Mouse (Mus musculus) kidney, postnatal 0 days (tissue): Measurements from ENCODE around the gene Hist1h4c. TPM values are rescaled to one million over a fixed set of nuclear protein-coding genes. Genes with fewer than 3 reads are reported as not detected.

Experiments
- ATAC-seq: fragments of 200-750 bp; cut with Nextera tagmentation; replicated peaks from 2 replicates; pipeline ENCODE4 v1.8.0; 2017; ENCODE audit warnings: low read depth, moderate number of reproducible peaks, moderate TSS enrichment, moderate library complexity; ENCODE audit not compliant: low FRiP score
- DNase-seq: peaks from one replicate; pipeline ENCODE4 v3.0.0-alpha.2; 2016; ENCODE audit warnings: low spot score
- H3K27ac ChIP-seq: fragments of 300-500 bp; sonication (generic); 2 replicates; pipeline ENCODE4 v1.5.1; 2014; ENCODE audit warnings: mild to moderate bottlenecking
- H3K27me3 ChIP-seq: fragments of 300-500 bp; sonication (generic); 2 replicates; pipeline ENCODE4 v1.6.1; 2014; ENCODE audit warnings: low read length, mixed read lengths; ENCODE audit not compliant: insufficient read depth
- H3K36me3 ChIP-seq: fragments of 300-500 bp; sonication (generic); 2 replicates; pipeline ENCODE4 v1.6.1; 2014; ENCODE audit warnings: low read length, mixed read lengths; ENCODE audit not compliant: insufficient read depth
- H3K4me1 ChIP-seq: fragments of 300-500 bp; sonication (generic); replicated peaks from 2 replicates; pipeline ENCODE4 v1.6.1; 2014; ENCODE audit warnings: antibody characterized with exemption, low read length, mixed read lengths; ENCODE audit not compliant: insufficient read depth
- H3K4me2 ChIP-seq: fragments of 300-500 bp; sonication (generic); 2 replicates; pipeline ENCODE4 v1.6.1; 2014; ENCODE audit warnings: mild to moderate bottlenecking, low read length, moderate library complexity, mixed read lengths
- H3K4me3 ChIP-seq: fragments of 300-500 bp; sonication (generic); replicated peaks from 2 replicates; pipeline ENCODE4 v1.5.1; 2014; ENCODE audit warnings: low read depth, low read length
- H3K9ac ChIP-seq: fragments of 300-500 bp; sonication (generic); 2 replicates; pipeline ENCODE4 v1.6.1; 2014; ENCODE audit warnings: low read depth, low read length
- H3K9me3 ChIP-seq: fragments of 300-500 bp; sonication (generic); replicated peaks from 2 replicates; pipeline ENCODE4 v1.6.1; 2016; ENCODE audit warnings: low read length, inconsistent platforms, mixed read lengths
- CTCF ChIP-seq: IDR thresholded peaks from 2 replicates; pipeline ENCODE4 v1.5.1; 2016; ENCODE audit warnings: antibody characterized with exemption, low read depth, mild to moderate bottlenecking, moderate library complexity
- WGBS: fragments of 180-500 bp; shearing (Covaris S2); extraction: QIAGEN DNeasy Blood & Tissue Kit; methylation state at CpG from one replicate; pipeline ENCODE4 v1.1.7; 2014; 5-methylcytosine and 5-hydroxymethylcytosine counted together
- polyA plus RNA-seq: library from polyadenylated mRNA; unstranded; fragments of >200 nt; fragmentation: Nextera tagmentation; extraction: Ambion mirVana; gene quantifications from 2 replicates; pipeline ENCODE4 v1.2.1, GENCODE M21; 2015

Hist1h4c gene
- polyA plus RNA-seq, 1 experiment from 2014 or later, result 7.4 TPM

GRCm38 (mm10) chr13:23739922-23740252 lies 41.6 kb upstream of the Hist1h4c start:
- Histone ChIP-seq H3K27ac (peak overlapping the region; percentile 99), H3K4me2 (peak overlapping the region; percentile 90), H3K27me3 (no peaks in the 10 kb centered on the region), H3K9ac (peak overlapping the region; percentile 92), H3K4me1 (no peaks in the 10 kb centered on the region), H3K9me3 (no peaks in the 10 kb centered on the region), H3K36me3 (no peaks in the 10 kb centered on the region), H3K4me3 (peak overlapping the region; percentile 68)
- ATAC-seq, result no peak; the same call in 1 of the 2 replicates
- TF ChIP-seq CTCF, result no peak
- 1% methylated on average over 14 of the region's 14 CpGs for WGBS
- no peak for DNase-seq

DNA sequence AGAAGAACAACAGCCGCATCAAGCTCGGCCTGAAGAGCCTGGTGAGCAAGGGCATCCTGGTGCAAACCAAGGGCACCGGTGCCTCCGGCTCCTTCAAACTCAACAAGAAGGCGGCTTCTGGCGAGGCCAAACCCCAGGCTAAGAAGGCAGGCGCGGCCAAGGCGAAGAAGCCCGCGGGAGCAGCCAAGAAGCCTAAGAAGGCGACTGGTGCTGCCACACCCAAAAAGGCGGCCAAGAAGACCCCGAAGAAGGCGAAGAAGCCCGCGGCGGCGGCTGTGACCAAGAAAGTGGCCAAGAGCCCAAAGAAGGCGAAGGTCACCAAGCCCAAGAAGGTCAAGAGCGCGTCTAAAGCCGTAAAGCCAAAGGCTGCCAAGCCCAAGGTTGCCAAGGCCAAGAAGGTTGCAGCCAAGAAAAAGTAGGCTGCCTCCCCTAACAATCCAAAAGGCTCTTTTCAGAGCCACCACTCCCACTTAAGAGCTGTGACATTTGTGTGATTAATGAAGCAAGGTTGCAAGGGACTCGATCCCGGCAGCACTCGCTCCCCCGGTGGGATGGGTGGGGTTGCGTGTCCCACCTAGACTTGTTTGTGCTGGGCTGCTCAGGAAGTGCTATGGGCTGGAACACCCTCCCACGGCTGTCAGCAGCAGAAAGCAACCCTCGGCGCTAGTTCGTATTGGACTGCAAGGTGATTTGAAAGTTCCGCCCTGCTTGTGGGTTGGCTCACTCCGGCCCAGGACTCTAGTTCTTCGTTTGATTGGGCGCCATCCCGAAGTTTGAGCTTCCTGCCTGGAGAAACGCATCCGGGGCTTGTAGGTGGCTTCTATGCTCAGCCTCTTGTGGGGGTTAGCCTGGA lies 41.0 kb upstream of the Hist1h4c start:
- peak; percentile 86 for ATAC-seq
- Histone ChIP-seq H3K4me2 (peak overlapping the region; percentile 90), H3K27ac (peak overlapping the region; percentile 99), H3K4me1 (no peaks in the 10 kb centered on the region), H3K9me3 (no peaks in the 10 kb centered on the region), H3K4me3 (peak overlapping the region; percentile 68), H3K27me3 (no peaks in the 10 kb centered on the region), H3K9ac (peak overlapping the region; percentile 92), H3K36me3 (no peaks in the 10 kb centered on the region)
- peak; percentile 99 for DNase-seq
- WGBS, result 0% methylated on average over 39 of the region's 39 CpGs
- TF ChIP-seq CTCF, result no peak

DNA sequence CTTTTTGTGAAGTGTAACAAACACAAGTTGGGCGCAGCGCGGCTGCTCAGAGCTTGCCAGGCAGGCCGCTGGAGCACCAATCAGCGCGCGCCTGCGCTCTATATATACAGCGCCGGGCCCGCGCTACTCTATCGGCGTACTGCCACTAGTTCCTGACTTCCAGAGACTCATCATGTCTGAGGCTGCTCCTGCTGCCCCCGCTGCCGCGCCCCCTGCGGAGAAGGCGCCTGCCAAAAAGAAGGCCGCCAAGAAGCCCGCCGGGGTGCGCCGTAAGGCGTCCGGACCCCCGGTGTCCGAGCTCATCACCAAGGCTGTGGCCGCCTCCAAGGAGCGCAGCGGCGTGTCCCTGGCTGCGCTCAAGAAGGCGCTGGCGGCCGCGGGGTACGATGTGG lies 40.4 kb upstream of the Hist1h4c start, which contains the start of gene Hist1h1c:
Hist1h1c (plus strand) TSS at position 132 of the 392 bp plus-strand sequence.
- WGBS, result under 1% methylated on average over 29 of the region's 38 CpGs
- peak; percentile 29; the same call in 1 of the 2 replicates for TF ChIP-seq CTCF

DNA sequence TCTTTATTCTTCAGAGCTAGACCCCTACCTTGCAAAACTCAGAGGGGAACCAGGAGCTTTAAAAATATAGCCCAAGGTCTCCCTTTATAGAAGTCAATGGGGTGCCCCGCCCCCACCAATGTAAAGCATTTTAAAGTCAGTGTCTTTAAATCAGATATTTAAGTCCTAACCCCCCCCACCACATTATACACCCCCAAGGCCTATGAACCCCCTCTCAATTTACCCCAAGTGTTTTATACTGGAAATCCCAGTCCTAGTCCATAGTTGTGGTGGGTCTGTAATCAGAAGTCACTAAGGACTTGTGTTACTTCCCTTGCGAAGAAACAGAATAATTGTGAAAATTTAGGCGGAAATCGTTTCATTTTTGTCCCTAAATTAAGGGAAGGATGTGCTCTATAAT lies 39.8 kb upstream of the Hist1h4c start:
- Histone ChIP-seq H3K27ac (peak overlapping the region; percentile 99), H3K9ac (peak overlapping the region; percentile 92), H3K9me3 (no peaks in the 10 kb centered on the region), H3K4me1 (no peaks in the 10 kb centered on the region), H3K36me3 (no peaks in the 10 kb centered on the region), H3K4me3 (peak overlapping the region; percentile 68; the same call in 1 of the 2 replicates), H3K27me3 (no peaks in the 10 kb centered on the region), H3K4me2 (peak overlapping the region; percentile 90)
- no peak for TF ChIP-seq CTCF
- no peak for ATAC-seq
- DNase-seq, result no peak
- 25% methylated on average over 4 of the region's 4 CpGs for whole genome bisulfite sequencing

More for the DNA sequence above, 40.4 kb upstream of the Hist1h4c start, which contains the start of gene Hist1h1c:
- DNase-seq, result peak; percentile 93
- H3K9me3 ChIP-seq, result no peaks in the 10 kb centered on the region
- H3K4me2 ChIP-seq, result peak within 1 kb of the TSS; percentile 90
- no peaks in the 10 kb centered on the region for H3K4me1 ChIP-seq
- peak within 1 kb of the TSS; percentile 68 for H3K4me3 ChIP-seq
- peak within 1 kb of the TSS; percentile 92 for H3K9ac ChIP-seq
- H3K27me3 ChIP-seq, result no peaks in the 10 kb centered on the region
- H3K36me3 ChIP-seq, result no peaks in the 10 kb centered on the region
- H3K27ac ChIP-seq, result peak within 1 kb of the TSS; percentile 99
- ATAC-seq, result peak; percentile 90

DNA sequence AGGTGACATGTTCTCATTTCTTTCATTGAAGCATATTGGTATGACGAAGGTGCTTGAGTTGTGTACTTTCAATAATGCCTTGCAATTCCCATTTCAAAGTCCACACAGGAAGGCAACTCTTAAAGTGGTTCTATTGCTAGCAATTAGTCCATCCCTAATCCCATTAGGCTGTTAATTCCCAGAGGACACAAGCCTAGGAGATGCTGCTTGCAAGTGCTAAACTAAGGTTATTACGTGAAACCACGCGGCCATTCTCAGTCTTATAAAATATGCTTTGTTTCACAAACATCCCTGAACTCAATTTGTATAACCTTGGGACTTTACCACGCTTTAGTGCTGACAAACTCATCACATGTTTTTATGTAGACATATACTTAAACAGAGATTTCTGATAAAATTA lies 38.8 kb upstream of the Hist1h4c start:
- Histone ChIP-seq H3K27me3 (no peaks in the 10 kb centered on the region), H3K4me2 (no peak overlapping the region), H3K4me3 (no peak overlapping the region), H3K9ac (no peak overlapping the region), H3K4me1 (no peaks in the 10 kb centered on the region), H3K9me3 (no peaks in the 10 kb centered on the region), H3K36me3 (no peaks in the 10 kb centered on the region), H3K27ac (no peak overlapping the region)
- no peak for ATAC-seq
- 82% methylated on average over 5 of the region's 5 CpGs for WGBS
- no peak for DNase-seq
- TF ChIP-seq CTCF, result no peak

DNA sequence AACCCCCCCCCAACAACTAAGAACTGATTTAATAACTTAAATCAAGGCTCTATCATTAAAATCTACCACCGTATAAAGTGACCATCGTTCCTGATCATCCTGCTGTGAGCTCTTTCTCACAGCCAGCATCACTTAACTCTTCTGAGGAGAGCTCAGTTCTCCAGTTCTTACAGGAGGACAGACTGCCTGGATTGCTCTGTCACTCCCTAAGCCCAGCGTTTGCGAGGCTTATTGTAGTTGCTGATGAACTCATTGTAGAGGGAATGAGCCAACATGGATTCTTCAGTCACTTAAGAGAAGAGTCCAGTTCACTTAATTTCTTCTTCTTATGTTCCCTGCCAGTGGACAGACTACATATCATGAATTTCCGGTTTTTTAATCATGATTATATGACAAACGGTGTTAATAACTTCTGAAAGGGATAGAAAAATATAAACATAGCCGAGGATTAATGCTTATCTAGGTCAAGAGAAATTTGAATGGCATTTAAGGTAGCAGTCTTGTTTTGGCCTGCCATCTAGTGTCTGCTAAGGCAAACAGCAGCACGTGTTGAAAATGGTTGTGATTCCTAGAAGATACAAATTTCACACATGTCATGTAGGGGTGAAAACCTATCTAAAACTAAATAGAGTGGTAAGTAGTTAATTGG lies 34.0 kb upstream of the Hist1h4c start:
- Histone ChIP-seq H3K4me2 (no peak overlapping the region), H3K27me3 (no peaks in the 10 kb centered on the region), H3K36me3 (no peaks in the 10 kb centered on the region), H3K27ac (no peak overlapping the region), H3K9me3 (no peaks in the 10 kb centered on the region), H3K4me1 (no peaks in the 10 kb centered on the region), H3K9ac (no peak overlapping the region), H3K4me3 (no peak overlapping the region)
- ATAC-seq (no peak), DNase-seq (peak; percentile 85)
- peak; percentile 94 for TF ChIP-seq CTCF
- WGBS, result 21% methylated on average over 8 of the region's 8 CpGs
